Comparison of ENCODE assay signal across 13 mouse cellular contexts in the genomic region with DNA sequence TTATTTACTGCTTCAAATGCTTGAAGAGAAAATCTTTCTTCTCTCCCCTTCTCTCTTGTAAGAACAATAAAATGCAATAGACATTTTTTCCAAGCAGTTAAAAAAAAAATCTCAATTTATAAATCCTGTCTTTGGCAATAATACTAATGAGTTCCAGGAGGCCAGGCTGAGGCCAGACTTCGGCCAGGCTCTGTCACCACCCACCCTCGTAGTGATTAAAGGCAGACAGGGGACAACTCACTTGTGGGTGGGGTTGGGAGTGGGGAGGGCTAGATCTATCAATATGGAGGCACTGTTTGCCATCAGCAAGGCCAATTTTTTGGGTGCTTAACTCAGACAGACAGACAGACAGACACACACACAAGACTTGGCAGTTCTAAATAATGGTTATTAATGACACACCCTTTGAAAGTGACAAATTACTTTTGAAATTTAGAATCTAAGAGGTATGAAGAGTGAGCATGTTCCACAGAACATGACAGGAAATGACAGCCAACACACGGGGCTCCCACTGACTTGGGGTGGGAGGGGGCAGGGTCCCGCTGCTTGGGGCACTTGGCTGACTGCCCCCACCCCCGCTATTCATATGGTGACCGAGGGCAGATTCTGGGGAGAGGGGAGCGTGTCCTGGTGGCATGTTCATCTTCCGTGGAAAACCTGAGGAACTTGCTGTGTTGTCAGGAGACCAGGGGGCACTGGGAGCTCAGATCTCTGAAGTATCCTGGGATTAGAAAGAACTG.
DNase-seq lines count a peak whose midpoint lies in the region; ATAC-seq lines count a peak whose summit lies in the region.
"Had no signal": no experiment of that assay in that cellular context is flagged by ENCODE, and none has a peak within 500 bp of the region (broad histone marks: within the 10 kb centered on the region; RNA-seq: fewer than 3 reads in every experiment).

No protein-coding gene starts in this region.

- no peak overlapping the region for H3K9ac ChIP-seq in midbrain, embryonic 13.5 days (replicated peaks)
- no peak overlapping the region for H3K9ac ChIP-seq in midbrain, embryonic 11.5 days (ENCODE audit: low read length)
- 0 out of 2 replicates have a peak overlapping the region, but pooled peaks have one; percentile 4 for H3K9ac ChIP-seq in embryonic facial prominence, embryonic 14.5 days (ENCODE audit: low read depth, low read length)
- H3K9ac ChIP-seq in hindbrain, embryonic 14.5 days, result no peak overlapping the region
- H3K9ac ChIP-seq in midbrain, embryonic 16.5 days (ENCODE audit: low read depth, low read length), result no peak overlapping the region
- H3K9ac ChIP-seq: heart, embryonic 12.5 days; liver, embryonic 14.5 days had no signal

- no peak overlapping the region for H3K4me3 ChIP-seq in midbrain, embryonic 13.5 days (replicated peaks)
- no peak overlapping the region for H3K4me3 ChIP-seq in midbrain, embryonic 11.5 days (ENCODE audit: low read depth, low read length)
- H3K4me3 ChIP-seq in embryonic facial prominence, embryonic 14.5 days (ENCODE audit: low read depth, low read length), result no peak overlapping the region
- no peak overlapping the region for H3K4me3 ChIP-seq in hindbrain, embryonic 14.5 days (replicated peaks; ENCODE audit: low read length)
- no peak overlapping the region for H3K4me3 ChIP-seq in midbrain, embryonic 16.5 days (ENCODE audit: low read depth, low read length)
- H3K4me3 ChIP-seq: heart, embryonic 12.5 days had no signal

- peaks cover 80% of the 10 kb centered on the region for H3K4me1 ChIP-seq in midbrain, embryonic 13.5 days (replicated peaks)
- H3K4me1 ChIP-seq in midbrain, embryonic 11.5 days (ENCODE audit: control insufficient read depth, insufficient read depth, low read length), result peaks cover 3% of the 10 kb centered on the region
- H3K4me1 ChIP-seq in embryonic facial prominence, embryonic 14.5 days (ENCODE audit: control insufficient read depth, insufficient read depth, low read length), result peaks cover 33% of the 10 kb centered on the region
- H3K4me1 ChIP-seq in hindbrain, embryonic 14.5 days (replicated peaks; ENCODE audit: control insufficient read depth, insufficient read depth, low read length), result peaks cover 62% of the 10 kb centered on the region
- peaks cover 46% of the 10 kb centered on the region for H3K4me1 ChIP-seq in midbrain, embryonic 16.5 days (ENCODE audit: control insufficient read depth, insufficient read depth, low read length)

- WGBS in midbrain, embryonic 13.5 days, result 50% methylated on average over 8 of the region's 8 CpGs
- WGBS in midbrain, embryonic 11.5 days, result 58% methylated on average over 8 of the region's 8 CpGs
- WGBS in embryonic facial prominence, embryonic 14.5 days, result 41% methylated on average over 8 of the region's 8 CpGs
- 34% methylated on average over 8 of the region's 8 CpGs for WGBS in hindbrain, embryonic 14.5 days
- WGBS in midbrain, embryonic 16.5 days, result 47% methylated on average over 8 of the region's 8 CpGs

- H3K4me2 ChIP-seq in midbrain, embryonic 13.5 days (replicated peaks), result no peak overlapping the region
- no peak overlapping the region for H3K4me2 ChIP-seq in midbrain, embryonic 11.5 days
- no peak overlapping the region for H3K4me2 ChIP-seq in embryonic facial prominence, embryonic 14.5 days (ENCODE audit: low read depth, low read length)
- no peak overlapping the region for H3K4me2 ChIP-seq in hindbrain, embryonic 14.5 days (replicated peaks)
- H3K4me2 ChIP-seq in midbrain, embryonic 16.5 days (ENCODE audit: low read length), result no peak overlapping the region
- H3K4me2 ChIP-seq: heart, embryonic 12.5 days had no signal

- H3K27ac ChIP-seq in midbrain, embryonic 13.5 days, result peak overlapping the region; percentile 41
- H3K27ac ChIP-seq in midbrain, embryonic 11.5 days (ENCODE audit: low read depth, low read length), result no peak overlapping the region
- no peak overlapping the region for H3K27ac ChIP-seq in embryonic facial prominence, embryonic 14.5 days (replicated peaks; ENCODE audit: low read depth, low read length)
- H3K27ac ChIP-seq in hindbrain, embryonic 14.5 days, result peak overlapping the region; percentile 56
- peak overlapping the region; percentile 43; the same call in 1 of the 2 replicates for H3K27ac ChIP-seq in midbrain, embryonic 16.5 days (ENCODE audit: low read length)
- H3K27ac ChIP-seq: liver, embryonic 14.5 days; macrophage had no signal

- no peak for ATAC-seq in midbrain, embryonic 13.5 days
- no peak for ATAC-seq in midbrain, embryonic 11.5 days (ENCODE audit: low FRiP score)
- ATAC-seq in embryonic facial prominence, embryonic 14.5 days (ENCODE audit: low read depth), result no peak
- ATAC-seq in hindbrain, embryonic 14.5 days (ENCODE audit: low FRiP score), result no peak
- ATAC-seq in midbrain, embryonic 16.5 days, result no peak
- ATAC-seq: activated CD4-positive, CD25-positive, alpha-beta regulatory T cell, adult 4 months had no signal

- no peak for DNase-seq in midbrain, embryonic 11.5 days (ENCODE audit: low spot score, missing footprints)
- no peak for DNase-seq in embryonic facial prominence, embryonic 14.5 days (ENCODE audit: low spot score)
- DNase-seq in hindbrain, embryonic 14.5 days (ENCODE audit: low spot score), result no peak
- DNase-seq in ovary, postnatal 14 days (ENCODE audit: low spot score), result no peak
- no peak for DNase-seq in heart, postnatal 36 days
- DNase-seq: cerebellum, adult 11 months; gastrocnemius, postnatal 10 days had no signal

- intact Hi-C loops in heart, postnatal 36 days (cut with DNase I), result no loop called here

- peaks cover 25% of the 10 kb centered on the region for H3K36me3 ChIP-seq in midbrain, embryonic 13.5 days
- 0 out of 2 replicates have a peak, but pooled peaks cover 3% of the 10 kb centered on the region for H3K36me3 ChIP-seq in midbrain, embryonic 11.5 days (ENCODE audit: control insufficient read depth, insufficient read depth, low read length)
- peaks cover 11% of the 10 kb centered on the region; the same call in 1 of the 2 replicates for H3K36me3 ChIP-seq in embryonic facial prominence, embryonic 14.5 days (ENCODE audit: control insufficient read depth, insufficient read depth, low read length)
- peaks cover 17% of the 10 kb centered on the region for H3K36me3 ChIP-seq in hindbrain, embryonic 14.5 days (replicated peaks; ENCODE audit: control insufficient read depth, insufficient read depth)
- peaks cover 4% of the 10 kb centered on the region; the same call in 1 of the 2 replicates for H3K36me3 ChIP-seq in midbrain, embryonic 16.5 days (ENCODE audit: control insufficient read depth, insufficient read depth, low read length)
- H3K36me3 ChIP-seq: heart, embryonic 12.5 days had no signal

- H3K27me3 ChIP-seq in midbrain, embryonic 13.5 days, result no peaks in the 10 kb centered on the region
- no peaks in the 10 kb centered on the region for H3K27me3 ChIP-seq in midbrain, embryonic 11.5 days (ENCODE audit: control insufficient read depth, insufficient read depth, low read length)
- no peaks in the 10 kb centered on the region for H3K27me3 ChIP-seq in embryonic facial prominence, embryonic 14.5 days (replicated peaks; ENCODE audit: control insufficient read depth, insufficient read depth, low read length)
- H3K27me3 ChIP-seq in hindbrain, embryonic 14.5 days (ENCODE audit: control insufficient read depth, insufficient read depth, low read length), result no peaks in the 10 kb centered on the region
- H3K27me3 ChIP-seq in midbrain, embryonic 16.5 days (ENCODE audit: control insufficient read depth, insufficient read depth, low read depth, low read length), result no peaks in the 10 kb centered on the region

- no peaks in the 10 kb centered on the region for H3K9me3 ChIP-seq in midbrain, embryonic 13.5 days
- H3K9me3 ChIP-seq in midbrain, embryonic 11.5 days (ENCODE audit: control insufficient read depth, low read length), result no peaks in the 10 kb centered on the region
- H3K9me3 ChIP-seq in embryonic facial prominence, embryonic 14.5 days (ENCODE audit: control insufficient read depth, low read length), result no peaks in the 10 kb centered on the region
- H3K9me3 ChIP-seq in hindbrain, embryonic 14.5 days (ENCODE audit: control insufficient read depth, low read length), result no peaks in the 10 kb centered on the region
- H3K9me3 ChIP-seq in midbrain, embryonic 16.5 days (replicated peaks; ENCODE audit: control insufficient read depth, low read length, poor library complexity, severe bottlenecking), result no peaks in the 10 kb centered on the region
- H3K9me3 ChIP-seq: heart, embryonic 12.5 days had no signal

Comparison
In these comparisons a context has a peak if more than half of its experiments do, and no peak if none do; other contexts are left out.
1. H3K27ac ChIP-seq: peak in midbrain, embryonic 13.5 days (single experiment), hindbrain, embryonic 14.5 days (single experiment) and midbrain, embryonic 16.5 days (single experiment); none in midbrain, embryonic 11.5 days (single experiment) and embryonic facial prominence, embryonic 14.5 days (single experiment).